In the genomic region with DNA sequence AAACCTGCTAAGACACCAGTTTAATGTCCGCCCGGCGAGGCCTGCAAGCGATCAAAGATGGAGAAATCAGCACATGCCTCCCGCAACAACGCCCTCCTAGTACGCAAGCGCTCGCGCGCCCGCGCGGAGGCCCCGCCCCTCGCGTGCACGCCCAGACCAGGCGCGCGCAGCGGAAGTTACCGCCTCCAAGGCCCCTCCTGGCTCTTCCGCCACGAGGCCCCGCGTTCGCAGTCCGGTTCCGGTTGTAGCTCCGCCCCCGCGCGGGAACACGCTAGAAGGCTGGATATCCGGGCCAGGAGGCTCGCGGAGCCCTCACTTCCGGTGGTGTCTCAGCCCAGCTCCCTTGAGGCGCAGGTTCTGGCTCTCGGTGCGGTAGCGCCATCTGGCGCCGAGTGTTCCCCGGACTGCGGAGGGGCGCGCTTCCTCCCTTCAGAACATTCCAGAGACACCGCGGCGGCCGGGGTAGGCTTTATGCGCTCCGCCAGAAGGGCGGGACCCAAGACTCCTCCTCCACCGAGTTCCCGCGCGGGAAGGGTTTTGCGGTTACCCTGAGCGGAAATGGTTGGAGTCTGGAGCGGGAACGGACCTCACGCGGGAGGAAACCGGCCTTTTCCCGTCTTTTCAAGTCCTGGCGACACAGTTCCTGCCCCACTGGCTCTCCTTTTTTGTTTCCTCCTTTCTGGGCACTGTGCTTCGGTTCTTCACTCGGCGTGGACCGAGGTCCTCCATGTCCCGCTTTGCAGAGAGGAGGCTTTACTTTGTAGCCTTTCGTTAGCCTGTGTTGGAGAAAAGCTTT, we compare ENCODE assay signal across 8 mouse cellular contexts. TPM values are rescaled to one million over a fixed set of nuclear protein-coding genes. Genes with fewer than 3 reads are reported as not detected.
DNase-seq lines count a peak whose midpoint lies in the region; ATAC-seq and TF ChIP-seq lines count a peak whose summit lies in the region.

No protein-coding gene starts in this region.

- peak overlapping the region; percentile 60 for H3ac ChIP-seq in C2C12 (ENCODE audit: control insufficient read depth, insufficient read length, low read depth)

- ATAC-seq in heart, embryonic 12.5 days (ENCODE audit: insufficient number of reproducible peaks, low FRiP score) = peak; percentile 98
- ATAC-seq in kidney, postnatal 0 days (replicated peaks; ENCODE audit: low FRiP score, low read depth) = peak; percentile 98
- peak; percentile 98 for ATAC-seq in liver, embryonic 11.5 days (replicated peaks; ENCODE audit: low FRiP score)
- peak; percentile 98 for ATAC-seq in stomach, embryonic 14.5 days (ENCODE audit: insufficient number of reproducible peaks, insufficient read depth, low FRiP score, low read depth)

- no peaks in the 10 kb centered on the region for H3K9me3 ChIP-seq in erythroblast, embryonic 14.5 days (ENCODE audit: control insufficient read depth, low read length)
- no peaks in the 10 kb centered on the region for H3K9me3 ChIP-seq in heart, embryonic 12.5 days (replicated peaks)
- no peaks in the 10 kb centered on the region for H3K9me3 ChIP-seq in kidney, postnatal 0 days (replicated peaks; ENCODE audit: low read length)
- H3K9me3 ChIP-seq in liver, embryonic 11.5 days (ENCODE audit: control insufficient read depth, low read length) = no peaks in the 10 kb centered on the region
- no peaks in the 10 kb centered on the region for H3K9me3 ChIP-seq in stomach, embryonic 14.5 days (ENCODE audit: control insufficient read depth, low read depth, low read length)

- H3K4me3 ChIP-seq in C2C12 (ENCODE audit: insufficient read depth, poor library complexity, severe bottlenecking) = peak overlapping the region; percentile 50
- peak overlapping the region; percentile 68 for H3K4me3 ChIP-seq in erythroblast, embryonic 14.5 days (replicated peaks)
- H3K4me3 ChIP-seq in heart, embryonic 12.5 days = peak overlapping the region; percentile 50
- H3K4me3 ChIP-seq in kidney, postnatal 0 days (replicated peaks; ENCODE audit: low read depth, low read length) = peak overlapping the region; percentile 48
- H3K4me3 ChIP-seq in liver, embryonic 11.5 days (ENCODE audit: low read depth, low read length) = peak overlapping the region; percentile 60
- H3K4me3 ChIP-seq in stomach, embryonic 14.5 days (ENCODE audit: low read depth, low read length) = peak overlapping the region; percentile 48

- H3K36me3 ChIP-seq in C2C12 (ENCODE audit: control insufficient read depth, insufficient read depth) = no peaks in the 10 kb centered on the region
- no peaks in the 10 kb centered on the region for H3K36me3 ChIP-seq in erythroblast, embryonic 14.5 days (ENCODE audit: control insufficient read depth)
- no peaks in the 10 kb centered on the region for H3K36me3 ChIP-seq in heart, embryonic 12.5 days
- no peaks in the 10 kb centered on the region for H3K36me3 ChIP-seq in kidney, postnatal 0 days (ENCODE audit: insufficient read depth, low read length)
- H3K36me3 ChIP-seq in liver, embryonic 11.5 days (ENCODE audit: control insufficient read depth, insufficient read depth, low read length) = no peaks in the 10 kb centered on the region
- H3K36me3 ChIP-seq in stomach, embryonic 14.5 days (ENCODE audit: control insufficient read depth, insufficient read depth, low read length) = no peaks in the 10 kb centered on the region

- H3K27me3 ChIP-seq in C2C12 (ENCODE audit: control insufficient read depth, insufficient read depth, insufficient read length) = no peaks in the 10 kb centered on the region
- no peaks in the 10 kb centered on the region for H3K27me3 ChIP-seq in erythroblast, embryonic 14.5 days (ENCODE audit: control insufficient read depth)
- no peaks in the 10 kb centered on the region for H3K27me3 ChIP-seq in heart, embryonic 12.5 days (replicated peaks)
- no peaks in the 10 kb centered on the region for H3K27me3 ChIP-seq in kidney, postnatal 0 days (ENCODE audit: insufficient read depth, low read length)
- H3K27me3 ChIP-seq in liver, embryonic 11.5 days (replicated peaks; ENCODE audit: control insufficient read depth, insufficient read depth, low read length) = no peaks in the 10 kb centered on the region
- H3K27me3 ChIP-seq in stomach, embryonic 14.5 days (ENCODE audit: control insufficient read depth, insufficient read depth, low read length) = no peaks in the 10 kb centered on the region

- peak overlapping the region; percentile 96 for H3K27ac ChIP-seq in heart, embryonic 12.5 days (ENCODE audit: poor library complexity, severe bottlenecking)
- H3K27ac ChIP-seq in kidney, postnatal 0 days = peak overlapping the region; percentile 98
- H3K27ac ChIP-seq in liver, embryonic 11.5 days (ENCODE audit: low read depth, low read length) = peak overlapping the region; percentile 99
- peak overlapping the region; percentile 99 for H3K27ac ChIP-seq in stomach, embryonic 14.5 days (ENCODE audit: low read length)

- H3K4me1 ChIP-seq in erythroblast, embryonic 14.5 days (ENCODE audit: control insufficient read depth) = peaks cover 31% of the 10 kb centered on the region
- H3K4me1 ChIP-seq in heart, embryonic 12.5 days (replicated peaks) = peaks cover 6% of the 10 kb centered on the region
- H3K4me1 ChIP-seq in kidney, postnatal 0 days (replicated peaks; ENCODE audit: insufficient read depth, low read length) = no peaks in the 10 kb centered on the region
- H3K4me1 ChIP-seq in liver, embryonic 11.5 days (replicated peaks; ENCODE audit: control insufficient read depth, insufficient read depth, low read length) = peaks cover 5% of the 10 kb centered on the region
- H3K4me1 ChIP-seq in stomach, embryonic 14.5 days (ENCODE audit: control insufficient read depth, insufficient read depth, low read length) = peaks cover 8% of the 10 kb centered on the region; the same call in 1 of the 2 replicates

- H3K79me3 ChIP-seq in C2C12 (ENCODE audit: low read depth) = no peaks in the 10 kb centered on the region

- DNase-seq in brain, embryonic 14.5 days (ENCODE audit: low read depth) = peak; percentile 100
- DNase-seq in kidney, postnatal 0 days (ENCODE audit: low spot score) = peak; percentile 99
- DNase-seq in liver, embryonic 11.5 days (ENCODE audit: low spot score) = peak; percentile 100
- peak; percentile 100 for DNase-seq in naive thymus-derived CD4-positive, alpha-beta T cell, adult 2 months (ENCODE audit: low read depth)

- H3K79me2 ChIP-seq in C2C12 (ENCODE audit: control insufficient read depth, insufficient read depth) = no peaks in the 10 kb centered on the region

- WGBS in heart, embryonic 12.5 days = under 1% methylated on average over 75 of the region's 75 CpGs
- WGBS in kidney, postnatal 0 days = under 1% methylated on average over 75 of the region's 75 CpGs
- 1% methylated on average over 75 of the region's 75 CpGs for WGBS in liver, embryonic 11.5 days
- under 1% methylated on average over 75 of the region's 75 CpGs for WGBS in stomach, embryonic 14.5 days

- TF ChIP-seq POLR2A in brain, embryonic 14.5 days (IDR thresholded peaks at IDR 0.05; ENCODE audit: borderline replicate concordance, extremely low read depth, insufficient read depth, insufficient read length, poor library complexity, severe bottlenecking) = peak; percentile 92

- peak overlapping the region; percentile 72 for H3K4me2 ChIP-seq in heart, embryonic 12.5 days
- H3K4me2 ChIP-seq in kidney, postnatal 0 days (ENCODE audit: low read length) = peak overlapping the region; percentile 65
- peak overlapping the region; percentile 80 for H3K4me2 ChIP-seq in liver, embryonic 11.5 days
- H3K4me2 ChIP-seq in stomach, embryonic 14.5 days (replicated peaks; ENCODE audit: low read depth, low read length) = peak overlapping the region; percentile 67

- H3K9ac ChIP-seq in heart, embryonic 12.5 days = peak overlapping the region; percentile 72
- H3K9ac ChIP-seq in kidney, postnatal 0 days (ENCODE audit: low read depth, low read length) = peak overlapping the region; percentile 79
- H3K9ac ChIP-seq in liver, embryonic 11.5 days (ENCODE audit: low read depth, low read length) = peak overlapping the region; percentile 96
- H3K9ac ChIP-seq in stomach, embryonic 14.5 days (replicated peaks; ENCODE audit: low read depth, low read length) = peak overlapping the region; percentile 80

- TF ChIP-seq CTCF in C2C12 (IDR thresholded peaks at IDR 0.05; ENCODE audit: control insufficient read depth, insufficient read depth, insufficient read length) = peak; percentile 93
- TF ChIP-seq CTCF in brain, embryonic 14.5 days (IDR thresholded peaks at IDR 0.05; ENCODE audit: borderline replicate concordance, extremely low read depth, insufficient read depth, insufficient read length) = peak; percentile 88
- TF ChIP-seq CTCF in kidney, postnatal 0 days (IDR thresholded peaks at IDR 0.05; ENCODE audit: low read depth) = peak; percentile 99

TF ChIP-seq in C2C12, 6 proteins besides CTCF, POLR2A, EP300 and RAD21:
- TF ChIP-seq FOSL1 (IDR thresholded peaks at IDR 0.05; ENCODE audit: insufficient read depth, low read length, poor library complexity, severe bottlenecking) (no peak), CEBPB (IDR thresholded peaks at IDR 0.05; ENCODE audit: low read depth) (no peak), USF1 (IDR thresholded peaks at IDR 0.05; ENCODE audit: low read depth) (peak; percentile 42), MYOD1 (IDR thresholded peaks at IDR 0.05; ENCODE audit: control insufficient read depth, insufficient read length, low read depth) (no peak), MAX (IDR thresholded peaks at IDR 0.05) (peak; percentile 97), MYOG (IDR thresholded peaks at IDR 0.05; ENCODE audit: control insufficient read depth, extremely low read depth, insufficient read length) (no peak)

RNA-seq across cellular contexts. Expression of a gene that starts 59.4 kb away (rescaled TPM):
- polyA plus RNA-seq in C2C12 (2012; fragmentation: generic; extraction: Trizol) = not detected
- polyA plus RNA-seq in brain, embryonic 14.5 days (2012; rRNA removed) = not detected in 2 replicates
- polyA plus RNA-seq in erythroblast, embryonic 14.5 days (2012) = not detected in 2 replicates
- polyA plus RNA-seq in heart, embryonic 12.5 days (2016; fragmentation: Nextera tagmentation; extraction: Ambion mirVana) = not detected in 2 replicates
- polyA plus RNA-seq in kidney, postnatal 0 days (2015; fragmentation: Nextera tagmentation; extraction: Ambion mirVana) = not detected in 2 replicates
- polyA plus RNA-seq in liver, embryonic 11.5 days (2014; fragmentation: Nextera tagmentation; extraction: Ambion mirVana) = not detected in 2 replicates
- polyA plus RNA-seq in stomach, embryonic 14.5 days (2014; fragmentation: Nextera tagmentation; extraction: Ambion mirVana) = not detected in 2 replicates

Comparison
In these comparisons a context has a peak if more than half of its experiments do, and no peak if none do; other contexts are left out.
1. Peak in every context shown above with its lines: DNase-seq, ATAC-seq, H3K4me3 ChIP-seq and H3K27ac ChIP-seq.